Mouse (Mus musculus) left cerebral cortex, postnatal 4 days (tissue): Measurements from ENCODE around the gene Map3k14. TPM values are rescaled to one million over a fixed set of nuclear protein-coding genes. Genes with fewer than 3 reads are reported as not detected.

Source experiments
- total RNA-seq, 2 experiments: library from RNA; stranded (reverse); gene quantifications; 2 replicates each; pipeline ENCODE4 v1.2.3; 2021

The Map3k14 gene
- total RNA-seq, 2 experiments from 2014 or later = 3.7 to 4.3 TPM

Other genes starting within 250 kb of the Map3k14 start
- gene Nmt1, start 239.3 kb downstream of the Map3k14 start, total RNA-seq = 10 to 100 TPM; 60.3 to 67.8 TPM
- gene Dcakd, start 239.1 kb downstream of the Map3k14 start, total RNA-seq = 100 to 1,000 TPM; 116 to 128 TPM
- 10 to 100 TPM; 11.1 to 13.8 TPM for gene Plcd3, start 165.8 kb downstream of the Map3k14 start, total RNA-seq
- gene Acbd4, start 165.8 kb downstream of the Map3k14 start, total RNA-seq = 10 to 100 TPM; 31.7 to 41.3 TPM
- gene Hexim1, start 151.2 kb downstream of the Map3k14 start, total RNA-seq = 10 to 100 TPM; 22.9 to 23.2 TPM
- gene Hexim2, start 135.0 kb downstream of the Map3k14 start, total RNA-seq = 10 to 100 TPM; 19.0 to 24.2 TPM
- gene Fmnl1, start 96.4 kb downstream of the Map3k14 start, total RNA-seq = 10 to 100 TPM; 34.8 to 39.1 TPM
- gene 1700023F06Rik, start 58.9 kb downstream of the Map3k14 start, total RNA-seq = 1 to 10 TPM; 1.5 to 2.0 TPM
- 1 to 10 TPM; 1.4 to 2.0 TPM for gene Spata32, start 49.0 kb downstream of the Map3k14 start, total RNA-seq
- gene Arhgap27, start 96.2 kb upstream of the Map3k14 start, total RNA-seq = 1 to 10 TPM; 4.7 to 5.1 TPM
- 10 to 100 TPM; 13.8 to 14.8 TPM for gene Plekhm1, start 145.2 kb upstream of the Map3k14 start, total RNA-seq
- gene Lrrc37a, start 237.1 kb upstream of the Map3k14 start, total RNA-seq = not detected